Mouse (Mus musculus) kidney, postnatal 4 days (tissue): ENCODE data around the gene Tspan9.

Experiments
- DNase-seq, 2 experiments: peaks; one replicate each; pipeline ENCODE4 v3.0.0; 2021; ENCODE audit warnings: mixed read lengths in 2 of 2

The Tspan9 gene

GRCm38 (mm10) chr6:128143390-128144020 is at the start of gene Tspan9:
Gene Tspan9, minus strand, starts transcription at chr6:128143594.
- DNase-seq: peak; percentile 86 to 91

GRCm38 (mm10) chr6:128183521-128183920 is 40.1 kb upstream of the Tspan9 start:
- DNase-seq: no peak

- DNase-seq: no peak
These were observed 37.8 kb upstream of the Tspan9 start for GRCm38 (mm10) chr6:128181176-128181575.

DNA sequence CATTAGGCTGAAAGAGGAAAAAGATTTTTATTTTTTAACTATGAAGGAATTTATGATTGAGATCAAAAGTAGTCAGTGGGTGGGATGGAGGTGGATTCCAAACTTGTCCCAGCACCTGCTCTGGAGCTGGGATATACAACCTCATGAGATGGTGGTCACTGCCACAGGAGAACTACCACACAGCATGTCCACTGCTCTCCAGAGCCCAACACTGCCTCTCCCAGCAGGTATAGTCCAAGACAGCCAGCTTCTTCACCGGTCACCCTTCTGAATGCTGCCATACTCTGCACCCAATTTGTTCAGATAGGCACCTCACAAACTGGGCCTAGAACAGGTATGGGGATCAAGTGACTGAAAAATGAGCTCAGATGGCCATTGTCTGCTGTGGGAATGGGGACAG is 36.3 kb upstream of the Tspan9 start:
- DNase-seq: no peak

DNA sequence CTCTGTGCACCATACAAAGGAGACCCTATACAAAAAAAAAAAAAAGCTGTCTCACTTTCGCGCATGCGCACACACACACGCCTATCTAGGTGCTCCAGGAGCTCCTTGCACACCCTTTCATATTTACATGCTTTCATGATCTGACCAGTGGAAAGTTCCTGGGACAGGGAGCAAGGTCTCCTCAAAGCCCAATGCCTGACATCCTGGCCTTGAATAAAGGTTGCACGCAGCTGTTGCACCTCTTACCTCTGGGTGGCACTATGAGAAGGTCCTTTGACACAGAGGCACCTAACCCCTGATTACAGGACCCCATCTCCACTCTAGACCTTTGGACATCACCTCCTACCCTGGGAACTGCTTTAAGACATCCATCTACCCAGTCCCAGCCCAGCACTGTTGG is 35.9 kb upstream of the Tspan9 start:
- DNase-seq: no peak

DNA sequence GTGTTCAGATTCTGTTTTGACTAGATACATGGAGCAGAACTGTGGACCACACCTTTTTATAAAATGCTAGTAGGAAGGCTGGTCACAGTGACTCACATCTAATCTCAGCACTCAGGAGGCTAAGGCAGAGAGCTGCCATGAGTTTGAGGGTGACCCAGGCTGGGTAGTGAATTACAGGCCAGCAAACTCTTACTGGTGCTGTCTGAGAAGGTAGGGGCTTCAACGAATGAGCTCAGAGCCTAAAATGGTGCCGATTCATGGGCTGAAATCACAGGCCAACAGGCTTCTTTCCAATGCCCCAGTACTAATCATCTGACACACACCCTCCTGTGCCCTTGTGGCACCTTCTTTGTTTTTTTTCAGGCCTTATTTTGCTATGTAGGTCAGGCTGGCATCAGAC is 35.3 kb upstream of the Tspan9 start:
- DNase-seq: no peak

DNA sequence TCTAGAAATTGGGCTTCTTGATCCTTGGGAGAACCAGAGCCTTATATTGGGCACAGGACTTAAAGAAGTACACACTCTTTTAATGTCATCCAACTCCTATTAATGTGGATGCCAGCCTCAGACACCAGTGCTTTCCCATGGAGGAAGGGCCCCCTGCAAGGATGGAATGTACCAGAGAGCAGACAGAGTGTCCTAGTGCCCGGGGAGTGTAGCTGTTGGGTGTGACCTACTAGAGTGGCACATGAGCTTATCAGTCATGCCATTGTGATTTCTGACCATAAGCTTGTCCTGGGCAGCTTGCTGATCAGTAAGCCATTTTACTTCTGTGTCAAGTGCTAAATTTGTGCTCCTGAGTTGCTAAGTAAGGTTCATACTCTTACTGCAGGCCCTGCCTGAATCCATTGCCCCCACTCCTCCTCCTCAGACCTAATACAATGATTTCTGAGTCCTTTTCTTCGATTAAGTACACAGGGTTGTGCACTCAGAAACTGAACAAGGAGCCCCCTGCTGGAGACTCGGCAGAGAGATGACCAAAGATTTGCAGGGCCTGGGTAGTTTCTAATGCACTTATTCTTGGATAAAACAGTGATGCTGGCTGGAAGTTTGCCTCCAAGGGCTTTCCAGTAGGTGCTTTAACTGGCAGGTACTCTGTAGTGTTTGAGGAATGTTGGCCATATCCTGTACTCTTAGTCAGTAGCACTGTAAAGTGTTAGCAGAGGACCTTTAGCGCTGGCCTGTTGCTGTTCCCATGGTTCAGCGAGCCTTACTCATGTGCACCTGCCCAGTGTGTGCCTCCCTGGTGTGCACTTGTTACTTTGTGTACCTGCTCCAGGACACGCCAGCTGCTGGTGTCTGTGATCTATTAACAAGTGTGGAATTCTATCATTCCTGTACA is 25.6 kb upstream of the Tspan9 start:
- peak; percentile 61 to 64 for DNase-seq

- DNase-seq: no peak
These were observed 22.2 kb upstream of the Tspan9 start for GRCm38 (mm10) chr6:128165564-128165963.

DNA sequence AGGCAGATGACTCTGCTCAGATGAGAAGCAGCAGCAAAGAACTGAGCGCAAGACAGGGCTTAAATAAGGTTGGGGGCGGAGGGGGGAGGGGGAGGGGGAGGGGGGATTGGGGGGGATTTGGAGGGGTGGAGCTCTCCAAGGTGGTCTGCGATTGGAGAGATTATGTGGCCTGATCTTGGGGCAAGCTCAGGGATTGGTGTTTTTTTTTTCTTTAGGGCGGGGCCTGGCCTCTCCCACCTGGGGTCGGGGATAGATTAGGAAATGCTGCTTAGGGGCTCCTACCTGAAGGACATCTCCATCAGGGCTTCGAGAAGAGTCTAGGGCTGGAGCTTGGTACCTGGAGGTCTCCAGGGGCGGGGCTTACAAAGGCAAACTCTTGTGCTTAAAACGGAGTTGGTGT is 21.2 kb upstream of the Tspan9 start:
- no peak for DNase-seq

DNA sequence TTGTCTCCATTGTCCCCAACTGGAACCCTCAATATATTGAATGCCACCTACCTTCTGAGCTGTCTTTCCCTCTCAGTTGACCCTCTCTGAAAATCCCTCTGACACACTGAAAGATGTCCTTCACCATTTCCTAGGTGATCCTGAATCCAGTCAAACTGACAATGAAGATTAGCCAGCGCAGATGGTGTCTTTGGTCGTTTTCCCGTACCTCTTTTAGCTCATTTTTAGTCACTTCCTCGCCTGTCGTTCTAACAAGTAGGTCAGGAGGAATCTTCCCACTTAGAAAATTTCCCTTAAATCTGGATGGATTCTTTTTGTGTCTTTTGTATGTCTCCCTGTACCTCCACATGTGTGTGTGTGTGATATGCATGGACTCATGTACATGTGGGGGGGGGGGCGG is 15.7 kb upstream of the Tspan9 start:
- DNase-seq: no peak

GRCm38 (mm10) chr6:128158031-128158430 is 14.6 kb upstream of the Tspan9 start:
- DNase-seq: peak; percentile 60 to 66

DNA sequence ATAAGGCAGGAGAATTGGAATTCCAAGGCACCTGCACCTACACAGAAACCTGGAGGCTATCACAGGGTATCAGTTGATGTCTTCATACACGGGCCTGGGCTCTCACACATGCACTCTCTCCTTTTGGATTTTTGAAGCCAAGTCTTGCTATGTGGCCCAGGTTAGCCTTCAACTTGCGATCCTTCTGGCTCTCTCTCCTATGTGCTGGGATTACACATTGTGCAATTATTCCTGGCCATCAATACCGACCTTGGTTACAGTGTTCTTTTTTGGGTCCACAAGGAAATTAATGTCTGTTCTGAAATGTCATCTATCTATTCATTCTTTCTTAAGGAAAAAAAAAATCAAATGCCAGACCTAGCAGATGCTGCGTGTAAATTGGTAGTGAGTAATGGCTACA is 13.1 kb upstream of the Tspan9 start:
- DNase-seq: no peak

DNA sequence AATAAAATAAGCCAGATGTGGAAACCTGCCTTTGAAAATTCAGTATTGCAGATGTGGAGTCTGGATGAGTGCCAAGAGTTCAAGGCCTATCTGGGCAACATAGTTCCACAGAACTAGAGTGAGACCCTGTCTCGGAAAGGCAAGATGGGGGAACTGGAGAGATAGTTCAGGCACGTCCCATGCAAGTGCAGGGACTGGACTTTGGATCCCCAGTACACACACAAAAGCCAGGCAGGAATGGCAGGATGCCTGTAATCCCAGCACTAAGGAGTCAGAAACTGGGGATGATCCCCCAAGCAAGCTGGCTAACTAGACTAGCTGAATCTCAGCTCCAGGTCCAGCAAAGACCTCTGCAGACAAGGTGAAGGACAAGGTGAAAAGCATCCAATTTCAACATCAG is 12.5 kb upstream of the Tspan9 start:
- DNase-seq: no peak

DNA sequence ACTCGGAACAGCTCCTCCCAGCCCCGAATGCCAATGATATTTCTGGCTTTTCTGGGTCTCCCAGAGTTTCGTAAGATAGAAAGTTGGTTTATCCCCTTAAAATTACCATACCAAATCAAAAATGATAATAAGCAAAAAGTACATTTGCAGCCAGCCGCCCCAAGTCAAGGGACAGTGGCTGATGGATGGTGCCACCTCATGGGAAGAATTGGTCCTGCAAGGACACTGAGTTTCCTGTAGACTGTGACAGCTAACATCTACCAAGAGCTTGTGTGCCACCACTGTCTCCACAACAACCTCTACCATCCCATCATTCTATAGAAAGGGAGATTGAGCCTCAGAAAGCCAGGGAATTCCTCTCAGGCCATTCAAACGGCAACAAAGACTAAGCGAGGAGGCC is 2.4 kb upstream of the Tspan9 start:
- DNase-seq: peak; percentile 79 to 80

DNA sequence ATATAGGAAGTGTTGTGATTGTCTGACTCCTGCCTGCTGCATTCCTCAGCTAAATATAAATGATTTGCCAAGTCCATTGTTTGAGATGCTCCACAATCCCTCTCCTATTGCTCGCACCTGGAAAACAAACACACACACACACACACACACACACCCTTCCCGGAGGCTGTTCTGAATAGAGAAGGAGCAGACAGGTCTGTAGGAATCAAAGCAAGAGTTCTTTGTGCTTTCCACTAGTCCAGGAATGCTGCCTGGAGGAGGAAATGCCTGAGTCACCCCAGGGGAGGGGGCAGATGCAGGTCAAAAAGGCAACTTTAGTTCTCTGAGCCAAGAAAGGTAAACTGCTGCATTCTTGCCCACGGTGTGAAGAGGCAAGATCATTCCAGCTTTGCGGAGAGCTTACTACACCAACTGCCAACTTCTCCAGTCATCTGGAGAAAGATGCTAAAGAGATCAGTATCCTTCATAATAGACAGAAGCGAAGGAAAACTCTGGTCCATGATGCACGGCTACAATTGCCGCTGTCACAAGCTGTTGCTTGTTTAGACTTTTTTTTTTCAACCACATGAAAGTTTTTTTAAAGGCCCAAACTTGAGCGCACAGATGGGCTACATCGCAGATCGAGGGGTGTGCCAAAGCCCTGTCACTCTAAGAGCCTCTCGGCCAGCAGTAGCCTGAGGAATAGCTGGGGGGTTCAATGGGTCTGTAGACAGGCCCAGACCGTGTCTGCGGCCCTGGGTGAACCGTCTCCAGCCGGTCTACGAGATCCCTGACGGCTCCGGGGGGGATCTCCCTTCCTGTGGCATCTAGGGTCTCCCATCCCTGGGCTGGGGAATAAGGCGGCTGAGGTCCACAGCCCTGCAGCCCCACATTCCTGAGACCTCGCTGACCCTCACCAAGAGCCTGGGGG is 770 bp downstream of the Tspan9 start:
- peak; percentile 85 to 88 for DNase-seq

DNA sequence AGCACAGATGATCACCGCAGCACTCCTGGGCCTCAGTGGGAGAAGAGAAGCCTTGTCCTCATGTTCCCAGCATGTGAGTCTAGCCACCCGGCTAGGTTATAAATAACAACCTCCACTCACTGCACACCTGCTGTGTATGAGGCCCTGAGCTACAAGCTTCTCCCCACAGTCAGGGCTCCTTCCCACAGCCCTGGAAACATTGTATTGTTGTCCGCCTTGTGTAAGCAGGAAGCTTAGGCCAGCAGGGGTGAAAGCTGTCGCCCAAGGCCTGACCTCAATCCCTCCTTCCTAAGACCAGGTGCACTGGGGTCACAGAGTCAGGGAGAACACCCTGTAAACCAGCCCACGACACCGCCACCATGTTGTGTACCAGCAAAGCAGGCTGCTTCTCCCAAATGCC is 2.7 kb downstream of the Tspan9 start:
- DNase-seq: no peak

DNA sequence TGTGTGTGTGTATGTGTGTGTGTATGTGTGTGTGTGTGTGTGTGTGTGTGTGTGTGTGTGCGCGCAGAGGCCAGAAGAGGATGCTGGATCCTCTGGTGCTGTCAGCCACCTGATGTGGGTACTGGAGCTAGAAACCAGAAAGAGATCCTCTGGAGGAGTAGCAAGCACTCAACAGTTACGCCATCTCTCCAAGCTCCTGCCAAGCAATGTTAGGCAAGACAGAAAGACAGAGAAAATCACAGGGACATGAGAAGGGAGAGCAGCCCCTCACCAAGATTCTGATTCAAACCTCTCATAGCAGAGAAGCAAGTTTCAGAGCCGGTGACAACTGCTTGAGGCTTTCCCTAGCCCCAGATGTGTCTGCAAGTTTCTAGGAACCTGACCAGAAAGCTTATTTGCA is 5.5 kb downstream of the Tspan9 start:
- no peak for DNase-seq

GRCm38 (mm10) chr6:128136654-128137053 is 6.7 kb downstream of the Tspan9 start:
- DNase-seq: peak in 1 of 2 experiments; percentile 1

GRCm38 (mm10) chr6:128135459-128135858 is 7.9 kb downstream of the Tspan9 start:
- peak; percentile 21 to 33 for DNase-seq

GRCm38 (mm10) chr6:128135006-128135405 is 8.4 kb downstream of the Tspan9 start:
- no peak for DNase-seq

DNA sequence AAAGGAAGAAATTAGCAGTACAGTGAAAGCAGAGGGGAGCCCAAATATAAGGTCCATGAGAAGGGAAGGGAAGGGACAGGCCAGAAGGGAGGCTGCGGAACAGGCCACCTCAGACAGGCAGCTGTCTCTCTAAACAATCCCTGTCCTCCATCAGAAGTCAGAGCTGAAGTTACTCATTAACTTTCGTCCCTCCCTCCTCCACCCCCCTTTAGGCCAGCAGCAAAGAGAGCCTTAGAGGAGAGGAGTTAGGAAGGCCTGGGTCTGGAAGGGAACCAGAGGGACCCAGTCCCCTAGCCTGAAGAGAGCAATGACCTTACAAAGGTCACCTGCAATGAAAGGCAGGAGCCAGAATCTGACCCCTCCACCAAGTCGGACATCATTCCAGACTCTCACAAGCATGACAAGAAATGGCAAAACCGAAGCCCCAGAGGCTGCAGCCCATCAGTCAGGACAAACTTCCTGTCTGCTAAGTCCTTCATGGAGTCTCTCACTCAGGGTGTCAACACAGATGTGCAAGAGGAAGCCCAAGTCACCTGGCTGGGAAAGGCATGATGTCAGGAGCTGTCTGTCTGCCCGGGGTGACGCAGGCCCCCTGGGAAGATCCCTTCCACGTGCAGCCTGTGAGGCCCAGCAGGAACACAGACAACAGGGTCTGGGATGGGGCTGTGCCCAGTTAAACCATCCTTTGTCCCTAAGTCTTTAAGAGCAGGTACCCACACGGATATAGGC is 9.0 kb downstream of the Tspan9 start:
- peak; percentile 44 to 69 for DNase-seq

- peak; percentile 45 to 66 for DNase-seq
These were observed 9.7 kb downstream of the Tspan9 start for GRCm38 (mm10) chr6:128133679-128134191.
